Mouse (Mus musculus) kidney, embryonic 14.5 days (tissue): ENCODE results near the gene Fam90a1a. TPM values are rescaled to one million over a fixed set of nuclear protein-coding genes. Genes with fewer than 3 reads are reported as not detected.

ENCODE experiments used
- ATAC-seq: fragments of 200-750 bp; cut with Nextera tagmentation; 2 replicates; pipeline ENCODE4 v1.8.0; 2017; ENCODE audit warnings: moderate number of reproducible peaks, mild to moderate bottlenecking, moderate TSS enrichment, moderate library complexity; ENCODE audit not compliant: low FRiP score, low TSS enrichment
- H3K27ac ChIP-seq: fragments of 300-500 bp; sonication (generic); 2 replicates; pipeline ENCODE4 v1.5.1; 2014; ENCODE audit warnings: low read depth, mild to moderate bottlenecking, low read length, moderate library complexity, mixed read lengths
- H3K27me3 ChIP-seq: fragments of 300-500 bp; sonication (generic); 2 replicates; pipeline ENCODE4 v1.6.1; 2014; ENCODE audit warnings: mild to moderate bottlenecking, low read length; ENCODE audit not compliant: control insufficient read depth, insufficient read depth
- H3K36me3 ChIP-seq: fragments of 300-500 bp; sonication (generic); 2 replicates; pipeline ENCODE4 v1.6.1; 2014; ENCODE audit warnings: low read length, mixed read lengths; ENCODE audit not compliant: control insufficient read depth, insufficient read depth
- H3K4me1 ChIP-seq: fragments of 300-500 bp; sonication (generic); 2 replicates; pipeline ENCODE4 v1.6.1; 2014; ENCODE audit warnings: low read length, mixed read lengths; ENCODE audit not compliant: control insufficient read depth, insufficient read depth
- H3K4me2 ChIP-seq: fragments of 300-500 bp; sonication (generic); replicated peaks from 2 replicates; pipeline ENCODE4 v1.6.1; 2014; ENCODE audit warnings: low read depth, mild to moderate bottlenecking, low read length
- H3K4me3 ChIP-seq: fragments of 300-500 bp; sonication (generic); 2 replicates; pipeline ENCODE4 v1.5.1; 2014; ENCODE audit warnings: mild to moderate bottlenecking, low read length
- H3K9ac ChIP-seq: fragments of 300-500 bp; sonication (generic); 2 replicates; pipeline ENCODE4 v1.6.1; 2014; ENCODE audit warnings: low read depth, mild to moderate bottlenecking, low read length, moderate library complexity
- H3K9me3 ChIP-seq: fragments of 300-500 bp; sonication (generic); 2 replicates; pipeline ENCODE4 v1.6.1; 2016; ENCODE audit warnings: low read length; ENCODE audit not compliant: control insufficient read depth
- WGBS: fragments of 180-500 bp; shearing (Covaris S2); extraction: QIAGEN DNeasy Blood & Tissue Kit; methylation state at CpG from one replicate; pipeline ENCODE4 v1.1.7; 2014; 5-methylcytosine and 5-hydroxymethylcytosine counted together
- polyA plus RNA-seq: library from polyadenylated mRNA; unstranded; fragments of >200 nt; fragmentation: Nextera tagmentation; extraction: Ambion mirVana; gene quantifications from 2 replicates; pipeline ENCODE4 v1.2.1, GENCODE M21; 2014

Fam90a1a gene
- polyA plus RNA-seq, 1 experiment from 2014 or later, result not detected

GRCm38 (mm10) chr8:22006423-22006822, 47.9 kb downstream of the Fam90a1a start:
- Histone ChIP-seq H3K27ac (no peak overlapping the region), H3K27me3 (no peaks in the 10 kb centered on the region), H3K4me1 (no peaks in the 10 kb centered on the region), H3K9ac (no peak overlapping the region), H3K4me3 (no peak overlapping the region), H3K9me3 (no peaks in the 10 kb centered on the region), H3K4me2 (no peak overlapping the region), H3K36me3 (no peaks in the 10 kb centered on the region)
- 64% methylated on average over 6 of the region's 6 CpGs for WGBS
- ATAC-seq, result no peak

GRCm38 (mm10) chr8:22009403-22009802, 50.9 kb downstream of the Fam90a1a start:
- H3K4me2 ChIP-seq, result no peak overlapping the region
- 71% methylated on average over 3 of the region's 3 CpGs for WGBS
- no peaks in the 10 kb centered on the region for H3K9me3 ChIP-seq
- no peak overlapping the region for H3K27ac ChIP-seq
- no peak overlapping the region for H3K4me3 ChIP-seq
- H3K36me3 ChIP-seq, result no peaks in the 10 kb centered on the region
- H3K27me3 ChIP-seq, result no peaks in the 10 kb centered on the region
- H3K9ac ChIP-seq, result no peak overlapping the region
- ATAC-seq, result no peak
- no peaks in the 10 kb centered on the region for H3K4me1 ChIP-seq

- Histone ChIP-seq H3K4me2 (no peak overlapping the region), H3K27me3 (no peaks in the 10 kb centered on the region), H3K36me3 (no peaks in the 10 kb centered on the region), H3K9ac (no peak overlapping the region), H3K27ac (no peak overlapping the region), H3K9me3 (no peaks in the 10 kb centered on the region), H3K4me3 (no peak overlapping the region), H3K4me1 (no peaks in the 10 kb centered on the region)
- 0 out of 2 replicates have a peak, but pooled peaks have one; percentile 35 for ATAC-seq
- 60% methylated on average over 24 of the region's 24 CpGs for WGBS
These were observed 54.7 kb downstream of the Fam90a1a start for GRCm38 (mm10) chr8:22013034-22013707.

Other genes with a start within 250 kb of the Fam90a1a start
- not detected in 2 replicates for gene Defa24, start 224.2 kb upstream of the Fam90a1a start, polyA plus RNA-seq
- gene Defb50, start 135.2 kb upstream of the Fam90a1a start, polyA plus RNA-seq, result not detected in 2 replicates
- gene Defb2, start 118.8 kb upstream of the Fam90a1a start, polyA plus RNA-seq, result 0.86 TPM in 1 of 2 replicates, not detected in the other
- gene Defb10, start 99.8 kb upstream of the Fam90a1a start, polyA plus RNA-seq, result not detected in 2 replicates
- gene Defb9, start 73.3 kb upstream of the Fam90a1a start, polyA plus RNA-seq, result not detected in 2 replicates
- gene Defb11, start 52.3 kb upstream of the Fam90a1a start, polyA plus RNA-seq, result not detected in 2 replicates
- gene Defb15, start 26.0 kb upstream of the Fam90a1a start, polyA plus RNA-seq, result not detected in 2 replicates
- not detected in 2 replicates for gene Defb35, start 20.4 kb upstream of the Fam90a1a start, polyA plus RNA-seq
- gene Defb13, start 12.0 kb upstream of the Fam90a1a start, polyA plus RNA-seq, result not detected in 2 replicates
- gene Ccdc70, start 11.1 kb downstream of the Fam90a1a start, polyA plus RNA-seq, result not detected in 2 replicates
- 0.51 and 0.58 TPM in 2 replicates for gene Atp7b, start 101.6 kb downstream of the Fam90a1a start, polyA plus RNA-seq
- gene Alg11, start 102.0 kb downstream of the Fam90a1a start, polyA plus RNA-seq, result 16.5 and 35.8 TPM in 2 replicates
- 0.10 TPM in 1 of 2 replicates, not detected in the other for gene Nek5, start 166.3 kb downstream of the Fam90a1a start, polyA plus RNA-seq
- 4.7 and 6.8 TPM in 2 replicates for gene Nek3, start 207.7 kb downstream of the Fam90a1a start, polyA plus RNA-seq
- gene Ckap2, start 227.1 kb downstream of the Fam90a1a start, polyA plus RNA-seq, result 37.8 and 47.7 TPM in 2 replicates
- gene Vps36, start 234.1 kb downstream of the Fam90a1a start, polyA plus RNA-seq, result 39.0 and 40.0 TPM in 2 replicates